Mouse (Mus musculus): Measurements from ENCODE around the gene Cckbr.

- TF ChIP-seq CTCF (IDR thresholded peaks at IDR 0.05; ENCODE audit: control insufficient read depth, insufficient read depth, insufficient read length) (no peak), MYOG (IDR thresholded peaks at IDR 0.05; ENCODE audit: control insufficient read depth, extremely low read depth, insufficient read length) (no peak), CEBPB (IDR thresholded peaks at IDR 0.05; ENCODE audit: low read depth) (no peak), MAX (IDR thresholded peaks at IDR 0.05) (no peak), USF1 (IDR thresholded peaks at IDR 0.05; ENCODE audit: low read depth) (no peak), MYOD1 (IDR thresholded peaks at IDR 0.05; ENCODE audit: control insufficient read depth, insufficient read length, low read depth) (no peak), FOSL1 (IDR thresholded peaks at IDR 0.05; ENCODE audit: insufficient read depth, low read length, poor library complexity, severe bottlenecking) (peak; percentile 37)
Observed at GRCm38 (mm10) chr7:105498854-105499492, 73.4 kb downstream of the Cckbr start.
